Mouse (Mus musculus): Measurements from ENCODE around the gene Phf21a. TPM values are rescaled to one million over a fixed set of nuclear protein-coding genes. Genes with fewer than 3 reads are reported as not detected.

The Phf21a gene
- total RNA-seq, 2 experiments from 2014 or later = 38.1 to 41.5 TPM

- no peak for DNase-seq
These were observed 269.8 kb downstream of the Phf21a start for GRCm38 (mm10) chr2:92362571-92363228.

- DNase-seq = no peak
These were observed 271.2 kb downstream of the Phf21a start for GRCm38 (mm10) chr2:92364086-92364485.

GRCm38 (mm10) chr2:92365568-92365967 lies 272.7 kb downstream of the Phf21a start:
- no peak for DNase-seq

- no peak for DNase-seq
These were observed 274.6 kb downstream of the Phf21a start for GRCm38 (mm10) chr2:92367383-92368029.

GRCm38 (mm10) chr2:92370375-92370774 lies 277.5 kb downstream of the Phf21a start:
- no peak for DNase-seq

GRCm38 (mm10) chr2:92370821-92371805 lies 278.2 kb downstream of the Phf21a start:
- peak; percentile 43 for DNase-seq

- no peak for DNase-seq
These were observed 279.2 kb downstream of the Phf21a start for GRCm38 (mm10) chr2:92371971-92372690.

GRCm38 (mm10) chr2:92372767-92373436 lies 280.0 kb downstream of the Phf21a start:
- DNase-seq = no peak

- DNase-seq = no peak
These were observed 280.5 kb downstream of the Phf21a start for GRCm38 (mm10) chr2:92373437-92373813.

- DNase-seq = peak; percentile 52
These were observed 281.6 kb downstream of the Phf21a start, which contains the start of the genes Pex16 and Large2 for GRCm38 (mm10) chr2:92374514-92374913. Gene Pex16, plus strand, starts transcription at chr2:92374676. Gene Large2, minus strand, starts transcription at chr2:92374869.

- DNase-seq = peak; percentile 96
These were observed 282.2 kb downstream of the Phf21a start for GRCm38 (mm10) chr2:92375099-92375623.

- DNase-seq = no peak
These were observed 282.9 kb downstream of the Phf21a start for GRCm38 (mm10) chr2:92375788-92376187.

- DNase-seq = no peak
These were observed 283.4 kb downstream of the Phf21a start for GRCm38 (mm10) chr2:92376300-92376699.

GRCm38 (mm10) chr2:92377320-92377719 lies 284.4 kb downstream of the Phf21a start:
- DNase-seq = no peak

GRCm38 (mm10) chr2:92379783-92380494 lies 287.0 kb downstream of the Phf21a start:
- no peak for DNase-seq

GRCm38 (mm10) chr2:92380495-92381050 lies 287.7 kb downstream of the Phf21a start:
- no peak for DNase-seq

- no peak for DNase-seq
These were observed 288.2 kb downstream of the Phf21a start for GRCm38 (mm10) chr2:92381161-92381560.

GRCm38 (mm10) chr2:92381901-92382588 lies 289.1 kb downstream of the Phf21a start, which contains the start of gene 1700029I15Rik:
Gene 1700029I15Rik, plus strand, starts transcription at chr2:92382538.
- no peak for DNase-seq

GRCm38 (mm10) chr2:92382759-92383158 lies 289.8 kb downstream of the Phf21a start:
- no peak for DNase-seq

- no peak for DNase-seq
These were observed 291.2 kb downstream of the Phf21a start for GRCm38 (mm10) chr2:92384101-92384500.
